Comparison of ENCODE assay signal across 9 mouse cellular contexts in the genomic region with DNA sequence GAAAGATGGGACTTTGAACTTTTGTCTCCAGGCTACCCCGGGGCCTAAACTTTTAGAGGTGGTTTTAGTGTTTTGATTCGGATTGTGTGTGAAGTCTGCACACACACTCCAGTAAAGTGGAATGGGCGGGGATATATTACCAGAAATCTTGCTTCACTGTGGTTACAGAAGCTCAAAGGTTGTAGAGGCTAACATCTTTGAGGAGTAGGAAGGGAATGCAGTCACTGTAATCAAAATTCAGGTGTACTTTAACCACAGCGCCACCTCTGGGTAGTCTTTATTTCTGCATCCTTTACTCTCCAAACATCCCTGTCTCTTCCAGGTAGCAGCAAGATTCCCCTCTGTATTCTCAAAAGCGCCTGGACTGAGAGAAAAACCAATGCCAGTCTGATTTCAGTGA. TPM values are rescaled to one million over a fixed set of nuclear protein-coding genes. Genes with fewer than 3 reads are reported as not detected.
DNase-seq lines count a peak whose midpoint lies in the region; ATAC-seq and TF ChIP-seq lines count a peak whose summit lies in the region.
"Had no signal": no experiment of that assay in that cellular context is flagged by ENCODE, and none has a peak within 500 bp of the region (broad histone marks: within the 10 kb centered on the region; RNA-seq: fewer than 3 reads in every experiment).

No protein-coding gene starts in this region.

- peaks cover 17% of the 10 kb centered on the region for H3K79me2 ChIP-seq in MEL (ENCODE audit: control insufficient read depth, insufficient read depth, low read length, poor library complexity)

- no peak overlapping the region for H3K4me3 ChIP-seq in hindbrain, postnatal 0 days (ENCODE audit: low read length)
- no peak overlapping the region for H3K4me3 ChIP-seq in hindbrain, embryonic 13.5 days
- H3K4me3 ChIP-seq in MEL (ENCODE audit: control insufficient read depth in 1 of 2, insufficient read depth in 1 of 2, low read depth in 2 of 2, low read length in 2 of 2) = no peak overlapping the region
- H3K4me3 ChIP-seq: limb, embryonic 12.5 days had no signal

- no peak overlapping the region for H3K9ac ChIP-seq in hindbrain, postnatal 0 days (replicated peaks; ENCODE audit: low read length)
- H3K9ac ChIP-seq in hindbrain, embryonic 13.5 days = no peak overlapping the region
- H3K9ac ChIP-seq in MEL (ENCODE audit: control insufficient read depth, low read depth, low read length, poor library complexity, severe bottlenecking) = no peak overlapping the region
- H3K9ac ChIP-seq: limb, embryonic 12.5 days had no signal

- TF ChIP-seq RAD21 in MEL (IDR thresholded peaks at IDR 0.05; ENCODE audit: low read depth, low read length) = peak; percentile 80

- no peaks in the 10 kb centered on the region for H3K9me3 ChIP-seq in hindbrain, postnatal 0 days (ENCODE audit: low read length)
- H3K9me3 ChIP-seq in hindbrain, embryonic 13.5 days = no peaks in the 10 kb centered on the region
- no peaks in the 10 kb centered on the region for H3K9me3 ChIP-seq in MEL (replicated peaks; ENCODE audit: insufficient read depth, low read length)
- H3K9me3 ChIP-seq: limb, embryonic 12.5 days had no signal

- no peaks in the 10 kb centered on the region for H3K4me1 ChIP-seq in hindbrain, postnatal 0 days (ENCODE audit: insufficient read depth, low read length)
- H3K4me1 ChIP-seq in hindbrain, embryonic 13.5 days (replicated peaks) = peaks cover 13% of the 10 kb centered on the region
- peaks cover 0 to 3% of the 10 kb centered on the region in 2 experiments; a peak in 2 of 4 replicates for H3K4me1 ChIP-seq in MEL (ENCODE audit: control insufficient read depth in 1 of 2, insufficient read depth in 2 of 2, low read length in 2 of 2)

- TF ChIP-seq POLR2A in MEL (IDR thresholded peaks at IDR 0.05; ENCODE audit: control insufficient read depth in 1 of 2, insufficient read depth in 1 of 2, low read depth in 1 of 2, low read length in 2 of 2, poor library complexity in 1 of 2) = no peak

- peak; percentile 81 for TF ChIP-seq CTCF in hindbrain, postnatal 0 days (IDR thresholded peaks at IDR 0.05; ENCODE audit: low read depth)
- TF ChIP-seq CTCF in MEL (IDR thresholded peaks at IDR 0.05 in 2 of 3, conservative IDR thresholded peaks at IDR 0.05 in 1 of 3; ENCODE audit: control insufficient read depth in 1 of 3, insufficient read depth in 1 of 3, low read depth in 2 of 3, low read length in 3 of 3, poor library complexity in 1 of 3, severe bottlenecking in 1 of 3) = peak in 2 of 3 experiments; percentile 75 to 80; a peak in 4 of 6 replicates

- no peak for ATAC-seq in hindbrain, postnatal 0 days
- no peak for ATAC-seq in hindbrain, embryonic 13.5 days (ENCODE audit: low FRiP score)

- no peak overlapping the region for H3K27ac ChIP-seq in hindbrain, postnatal 0 days
- H3K27ac ChIP-seq in hindbrain, embryonic 13.5 days = no peak overlapping the region
- no peak overlapping the region for H3K27ac ChIP-seq in MEL (ENCODE audit: control insufficient read depth, low read depth, low read length)
- H3K27ac ChIP-seq: limb, embryonic 12.5 days had no signal

- peak in 1 of 2 experiments; percentile 30; a peak in 1 of 4 replicates for TF ChIP-seq EP300 in MEL (IDR thresholded peaks at IDR 0.05; ENCODE audit: low read depth in 1 of 2, low read length in 2 of 2)

- WGBS in hindbrain, postnatal 0 days = 47% methylated on average over 5 of the region's 5 CpGs
- 47% methylated on average over 5 of the region's 5 CpGs for WGBS in hindbrain, embryonic 13.5 days

- no peaks in the 10 kb centered on the region for H3K36me3 ChIP-seq in hindbrain, postnatal 0 days (ENCODE audit: insufficient read depth, low read length)
- no peaks in the 10 kb centered on the region for H3K36me3 ChIP-seq in hindbrain, embryonic 13.5 days
- H3K36me3 ChIP-seq in MEL (ENCODE audit: control insufficient read depth in 1 of 2, insufficient read depth in 2 of 2, low read length in 2 of 2) = peaks cover 0 to 2% of the 10 kb centered on the region in 2 experiments; a peak in 1 of 4 replicates
- H3K36me3 ChIP-seq: limb, embryonic 12.5 days had no signal

- DNase-seq in hindbrain, postnatal 0 days (ENCODE audit: low spot score) = peak; percentile 79
- DNase-seq in 416B (ENCODE audit: low read depth) (peak; percentile 68), MEL (ENCODE audit: low read depth, low spot score) (peak; percentile 71)
- peak; percentile 83 to 85 for DNase-seq in cerebellum, postnatal 10 days
- peak; percentile 70 for DNase-seq in kidney, postnatal 10 days
- peak; percentile 80 for DNase-seq in retina, embryonic 14.5 days (ENCODE audit: low spot score)
- DNase-seq in ovary, adult 18-20 months (ENCODE audit: low spot score) = no peak

- H3K4me2 ChIP-seq in hindbrain, postnatal 0 days (ENCODE audit: low read depth, low read length) = no peak overlapping the region
- no peak overlapping the region for H3K4me2 ChIP-seq in hindbrain, embryonic 13.5 days
- H3K4me2 ChIP-seq: limb, embryonic 12.5 days had no signal

- no peaks in the 10 kb centered on the region for H3K27me3 ChIP-seq in hindbrain, postnatal 0 days (ENCODE audit: insufficient read depth, low read length)
- H3K27me3 ChIP-seq in hindbrain, embryonic 13.5 days = no peaks in the 10 kb centered on the region
- H3K27me3 ChIP-seq in MEL (ENCODE audit: control insufficient read depth in 1 of 2, insufficient read depth in 2 of 2, low read length in 2 of 2) = no peaks in the 10 kb centered on the region
- H3K27me3 ChIP-seq: limb, embryonic 12.5 days had no signal

TF ChIP-seq in MEL, 35 proteins besides CTCF, POLR2A, EP300 and RAD21:
- TF ChIP-seq JUND (IDR thresholded peaks at IDR 0.05; ENCODE audit: low read depth, low read length) (peak; percentile 44; the same call in 1 of the 2 replicates), ZC3H11A (IDR thresholded peaks at IDR 0.05; ENCODE audit: low read depth, low read length) (peak; percentile 71), SMC3 (IDR thresholded peaks at IDR 0.05; ENCODE audit: low read depth, low read length) (peak; percentile 72), TBP (IDR thresholded peaks at IDR 0.05; ENCODE audit: low read depth, low read length) (no peak), ELF1 (IDR thresholded peaks at IDR 0.05; ENCODE audit: low read depth, low read length) (0 out of 2 replicates have a peak, but pooled peaks have one; percentile 16), BHLHE40 (IDR thresholded peaks at IDR 0.05; ENCODE audit: borderline replicate concordance, low read depth, low read length) (peak; percentile 32; the same call in 1 of the 2 replicates), MYB (IDR thresholded peaks at IDR 0.05; ENCODE audit: low read depth, low read length) (no peak), HCFC1 (IDR thresholded peaks at IDR 0.05; ENCODE audit: low read depth, low read length) (0 out of 2 replicates have a peak, but pooled peaks have one; percentile 38), TCF12 (IDR thresholded peaks at IDR 0.05; ENCODE audit: low read depth, low read length) (0 out of 2 replicates have a peak, but pooled peaks have one; percentile 24), RCOR1 (IDR thresholded peaks at IDR 0.05; ENCODE audit: low read depth, low read length) (peak; percentile 34; the same call in 1 of the 2 replicates), POLR2AphosphoS5 (IDR thresholded peaks at IDR 0.05; ENCODE audit: borderline replicate concordance, low read depth, low read length) (no peak), MAFK (IDR thresholded peaks at IDR 0.05; ENCODE audit: borderline replicate concordance, low read depth, low read length) (0 out of 2 replicates have a peak, but pooled peaks have one; percentile 29)

RNA-seq across cellular contexts. Expression of a gene that starts 2.5 kb away (rescaled TPM):
- 150 and 173 TPM in 2 replicates for total RNA-seq in hindbrain, postnatal 0 days (2014; rRNA removed)
- polyA plus RNA-seq in hindbrain, postnatal 0 days (2015; fragmentation: Nextera tagmentation; extraction: Ambion mirVana) = 111 and 113 TPM in 2 replicates
- 99.1 and 107 TPM in 2 replicates for polyA plus RNA-seq in hindbrain, embryonic 13.5 days (2015; fragmentation: Nextera tagmentation; extraction: Ambion mirVana)
- 13.7 and 14.9 TPM in 2 replicates for total RNA-seq in MEL (2012; rRNA removed)
- 10 to 100 TPM in 1 of 2 experiments, not detected in 1; 29.3 TPM for polyA plus RNA-seq in MEL (2012; ENCODE audit: insufficient read depth in 1 of 2, insufficient read length in 2 of 2, low read depth in 1 of 2, low replicate concordance in 2 of 2, missing spikeins in 1 of 2)
